ENCODE assay signal across 24 mouse cellular contexts in the genomic region with DNA sequence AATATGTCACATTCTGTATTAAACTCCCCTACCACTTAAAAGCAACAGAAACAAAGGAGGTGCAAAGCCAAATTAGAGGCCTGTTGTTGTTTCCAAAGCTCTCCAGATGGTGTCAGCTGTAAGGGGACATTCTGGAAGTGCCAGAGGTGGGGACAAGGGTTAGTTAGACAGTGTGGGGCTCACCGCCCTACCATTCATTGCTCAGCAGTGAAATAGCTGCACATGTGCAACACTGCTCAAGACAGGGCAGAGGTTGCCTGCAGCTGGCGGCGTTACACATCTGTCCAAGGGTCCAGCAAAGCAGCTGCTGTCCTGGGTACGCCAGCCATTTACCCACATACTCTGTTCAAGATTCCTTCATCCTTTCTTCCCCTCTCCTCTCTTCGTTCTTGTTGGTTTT.
DNase-seq lines count a peak whose midpoint lies in the region; ATAC-seq and TF ChIP-seq lines count a peak whose summit lies in the region.
"Had no signal": no experiment of that assay in that cellular context is flagged by ENCODE, and none has a peak within 500 bp of the region (broad histone marks: within the 10 kb centered on the region; RNA-seq: fewer than 3 reads in every experiment).

No protein-coding gene starts in this region.

- 42% methylated on average over 5 of the region's 5 CpGs for WGBS in kidney, postnatal 0 days
- WGBS in kidney, embryonic 14.5 days = 43% methylated on average over 5 of the region's 5 CpGs
- WGBS in lung, embryonic 15.5 days = 41% methylated on average over 5 of the region's 5 CpGs

- H3K4me2 ChIP-seq in kidney, postnatal 0 days (ENCODE audit: low read length) = no peak overlapping the region
- H3K4me2 ChIP-seq in kidney, embryonic 14.5 days (replicated peaks; ENCODE audit: low read depth, low read length) = no peak overlapping the region
- no peak overlapping the region for H3K4me2 ChIP-seq in lung, embryonic 15.5 days
- H3K4me2 ChIP-seq: forebrain, embryonic 13.5 days; heart, embryonic 11.5 days; limb, embryonic 15.5 days; neural tube, embryonic 15.5 days; stomach, embryonic 15.5 days had no signal

- ATAC-seq in kidney, postnatal 0 days (replicated peaks; ENCODE audit: low FRiP score, low read depth) = no peak
- ATAC-seq in kidney, embryonic 14.5 days (ENCODE audit: low FRiP score, low TSS enrichment) = no peak
- peak; percentile 42; the same call in 1 of the 2 replicates for ATAC-seq in lung, embryonic 15.5 days (ENCODE audit: borderline replicate concordance, extremely low read depth, low FRiP score, low TSS enrichment)
- ATAC-seq: activated CD4-positive, CD25-positive, alpha-beta regulatory T cell, adult 4 months; forebrain, embryonic 13.5 days; hindbrain, postnatal 0 days had no signal

- H3K4me1 ChIP-seq in kidney, postnatal 0 days (replicated peaks; ENCODE audit: insufficient read depth, low read length) = no peaks in the 10 kb centered on the region
- H3K4me1 ChIP-seq in kidney, embryonic 14.5 days (ENCODE audit: control insufficient read depth, insufficient read depth, low read length) = no peaks in the 10 kb centered on the region
- peaks cover 5% of the 10 kb centered on the region; the same call in 1 of the 2 replicates for H3K4me1 ChIP-seq in lung, embryonic 15.5 days
- H3K4me1 ChIP-seq: forebrain, embryonic 13.5 days; limb, embryonic 15.5 days; neural tube, embryonic 15.5 days; stomach, embryonic 15.5 days had no signal

- no peak for TF ChIP-seq CTCF in kidney, postnatal 0 days (IDR thresholded peaks at IDR 0.05; ENCODE audit: low read depth)

- no peaks in the 10 kb centered on the region for H3K9me3 ChIP-seq in kidney, postnatal 0 days (replicated peaks; ENCODE audit: low read length)
- no peaks in the 10 kb centered on the region for H3K9me3 ChIP-seq in kidney, embryonic 14.5 days (ENCODE audit: control insufficient read depth, low read length)
- no peaks in the 10 kb centered on the region for H3K9me3 ChIP-seq in lung, embryonic 15.5 days
- H3K9me3 ChIP-seq: forebrain, embryonic 13.5 days; hindbrain, embryonic 10.5 days; limb, embryonic 15.5 days; midbrain, embryonic 10.5 days; neural tube, embryonic 15.5 days; stomach, embryonic 15.5 days had no signal

- peak; percentile 48 for DNase-seq in kidney, postnatal 0 days (ENCODE audit: low spot score)
- peak; percentile 50 to 56 for DNase-seq in kidney, postnatal 36 days
- DNase-seq in lung, postnatal 36 days = peak; percentile 24
- no peak for DNase-seq in cerebellum, postnatal 25 days
- DNase-seq in gastrocnemius, postnatal 14 days = no peak
- DNase-seq: adrenal gland, postnatal 10 days; cerebellum, adult 18-20 months; cerebellum, postnatal 14 days; gastrocnemius, adult 2 months; right cerebral cortex, adult 18-20 months; thymus, postnatal 4 days had no signal

- intact Hi-C loops in gastrocnemius, postnatal 14 days (cut with DNase I; ENCODE audit: low total_unique reads) = no loop called here

- no peak overlapping the region for H3K9ac ChIP-seq in kidney, postnatal 0 days (ENCODE audit: low read depth, low read length)
- H3K9ac ChIP-seq in kidney, embryonic 14.5 days (ENCODE audit: low read depth, low read length) = no peak overlapping the region
- H3K9ac ChIP-seq in lung, embryonic 15.5 days = no peak overlapping the region
- H3K9ac ChIP-seq: forebrain, embryonic 13.5 days; limb, embryonic 15.5 days; liver, embryonic 14.5 days; neural tube, embryonic 15.5 days; stomach, embryonic 15.5 days had no signal

- 0 out of 2 replicates have a peak overlapping the region, but pooled peaks have one; percentile 8 for H3K27ac ChIP-seq in kidney, postnatal 0 days
- H3K27ac ChIP-seq in kidney, embryonic 14.5 days (ENCODE audit: low read depth, low read length) = no peak overlapping the region
- H3K27ac ChIP-seq in lung, embryonic 15.5 days = no peak overlapping the region
- H3K27ac ChIP-seq: forebrain, embryonic 13.5 days; gastrocnemius, adult 2 months; hindbrain, embryonic 10.5 days; hindbrain, postnatal 0 days; left cerebral cortex, adult 2 months; limb, embryonic 15.5 days; liver, embryonic 14.5 days; midbrain, embryonic 10.5 days; neural tube, embryonic 15.5 days; stomach, embryonic 15.5 days had no signal

- H3K27me3 ChIP-seq in kidney, postnatal 0 days (ENCODE audit: insufficient read depth, low read length) = no peaks in the 10 kb centered on the region
- no peaks in the 10 kb centered on the region for H3K27me3 ChIP-seq in kidney, embryonic 14.5 days (ENCODE audit: control insufficient read depth, insufficient read depth, low read length)
- no peaks in the 10 kb centered on the region for H3K27me3 ChIP-seq in lung, embryonic 15.5 days
- H3K27me3 ChIP-seq: forebrain, embryonic 13.5 days; limb, embryonic 15.5 days; neural tube, embryonic 15.5 days; stomach, embryonic 15.5 days had no signal

- no peaks in the 10 kb centered on the region for H3K36me3 ChIP-seq in kidney, postnatal 0 days (ENCODE audit: insufficient read depth, low read length)
- H3K36me3 ChIP-seq in kidney, embryonic 14.5 days (ENCODE audit: control insufficient read depth, insufficient read depth, low read length) = no peaks in the 10 kb centered on the region
- H3K36me3 ChIP-seq in lung, embryonic 15.5 days = no peaks in the 10 kb centered on the region
- H3K36me3 ChIP-seq: hindbrain, embryonic 10.5 days; limb, embryonic 15.5 days; midbrain, embryonic 10.5 days; neural tube, embryonic 15.5 days; stomach, embryonic 15.5 days had no signal

- no peak overlapping the region for H3K4me3 ChIP-seq in kidney, postnatal 0 days (replicated peaks; ENCODE audit: low read depth, low read length)
- no peak overlapping the region for H3K4me3 ChIP-seq in kidney, embryonic 14.5 days (ENCODE audit: low read length)
- H3K4me3 ChIP-seq in lung, embryonic 15.5 days = no peak overlapping the region
- H3K4me3 ChIP-seq: forebrain, embryonic 13.5 days; gastrocnemius, adult 2 months; hindbrain, embryonic 10.5 days; left cerebral cortex, adult 2 months; limb, embryonic 15.5 days; midbrain, embryonic 10.5 days; neural tube, embryonic 15.5 days; stomach, embryonic 15.5 days had no signal

Comparison
In these comparisons a context has a peak if more than half of its experiments do, and no peak if none do; other contexts are left out.
1. DNase-seq: peak in kidney, postnatal 0 days (single experiment), kidney, postnatal 36 days (2 of 2) and lung, postnatal 36 days (single experiment); none in cerebellum, postnatal 25 days (0 of 2) and gastrocnemius, postnatal 14 days (single experiment).